Mouse (Mus musculus) MEL (cell line): ENCODE results near the gene 4930404N11Rik.

Experiments used
- CTCF ChIP-seq, 3 experiments: IDR thresholded peaks in 2 of 3; conservative IDR thresholded peaks in 1 of 3; 2 replicates each; pipeline ENCODE4 v1.5.1; 2011 to 2012; ENCODE audit warnings: low read length in 3 of 3, low read depth in 2 of 3, mild to moderate bottlenecking in 2 of 3, improper control_type of control experiment in 1 of 3, inconsistent platforms in 1 of 3, mixed read lengths in 1 of 3, moderate library complexity in 1 of 3; ENCODE audit not compliant: control insufficient read depth in 1 of 3, insufficient read depth in 1 of 3, poor library complexity in 1 of 3, severe bottlenecking in 1 of 3
- E2F4 ChIP-seq: IDR thresholded peaks from 2 replicates; pipeline ENCODE4 v1.6.1; 2011; ENCODE audit warnings: low read depth, low read length, improper control_type of control experiment, borderline replicate concordance
- ELF1 ChIP-seq: IDR thresholded peaks from 2 replicates; pipeline ENCODE4 v1.6.1; 2014; ENCODE audit warnings: low read depth, mild to moderate bottlenecking, inconsistent platforms, low read length, improper control_type of control experiment, moderate library complexity
- EP300 ChIP-seq, 2 experiments: IDR thresholded peaks; 2 replicates each; pipeline ENCODE4 v1.6.1; 2011; ENCODE audit warnings: improper control_type of control experiment in 2 of 2, low read length in 2 of 2, low read depth in 1 of 2, mild to moderate bottlenecking in 1 of 2
- GABPA ChIP-seq: IDR thresholded peaks from 2 replicates; pipeline ENCODE4 v1.6.1; 2012; ENCODE audit warnings: low read depth, mild to moderate bottlenecking, inconsistent platforms, low read length, improper control_type of control experiment, moderate library complexity
- GATA1 ChIP-seq: IDR thresholded peaks from 2 replicates; pipeline ENCODE4 v1.6.1; 2011; ENCODE audit warnings: low read depth, low read length, improper control_type of control experiment
- JUND ChIP-seq: IDR thresholded peaks from 2 replicates; pipeline ENCODE4 v1.6.1; 2011; ENCODE audit warnings: low read depth, mild to moderate bottlenecking, improper control_type of control experiment, low read length
- POLR2A ChIP-seq, 2 experiments: IDR thresholded peaks; 2 replicates each; pipeline ENCODE4 v1.6.1; 2011 to 2012; ENCODE audit warnings: low read length in 2 of 2, mild to moderate bottlenecking in 2 of 2, control low read depth in 1 of 2, improper control_type of control experiment in 1 of 2, low read depth in 1 of 2, moderate library complexity in 1 of 2; ENCODE audit not compliant: control insufficient read depth in 1 of 2, insufficient read depth in 1 of 2, poor library complexity in 1 of 2
- SMC3 ChIP-seq: IDR thresholded peaks from 2 replicates; pipeline ENCODE4 v1.6.1; 2011; ENCODE audit warnings: low read depth, low read length, improper control_type of control experiment
- TAL1 ChIP-seq: IDR thresholded peaks from 2 replicates; pipeline ENCODE4 v1.6.1; 2012; ENCODE audit warnings: mild to moderate bottlenecking, inconsistent platforms, low read length, moderate library complexity, mixed read lengths
- USF1 ChIP-seq: IDR thresholded peaks from 2 replicates; pipeline ENCODE4 v1.6.1; 2014; ENCODE audit warnings: low read depth, mild to moderate bottlenecking, inconsistent platforms, low read length, improper control_type of control experiment, moderate library complexity
- ZC3H11A ChIP-seq: IDR thresholded peaks from 2 replicates; pipeline ENCODE4 v1.6.1; 2012; ENCODE audit warnings: low read depth, mild to moderate bottlenecking, inconsistent platforms, low read length, improper control_type of control experiment
- ZNF384 ChIP-seq: IDR thresholded peaks from 2 replicates; pipeline ENCODE4 v1.6.1; 2012; ENCODE audit warnings: low read depth, mild to moderate bottlenecking, inconsistent platforms, low read length, improper control_type of control experiment

- TF ChIP-seq TAL1 (peak; percentile 100), EP300 (IDR thresholded peaks at IDR 0.05; ENCODE audit: low read depth in 1 of 2, low read length in 2 of 2) (peak; percentile 97 to 99), GATA1 (peak; percentile 98), ZNF384 (peak; percentile 97), USF1 (peak; percentile 67), JUND (no peak; the same call in 1 of the 2 replicates), SMC3 (no peak; the same call in 1 of the 2 replicates), E2F4 (0 out of 2 replicates have a peak, but pooled peaks have one; percentile 50), POLR2A (IDR thresholded peaks at IDR 0.05; ENCODE audit: control insufficient read depth in 1 of 2, insufficient read depth in 1 of 2, low read depth in 1 of 2, low read length in 2 of 2, poor library complexity in 1 of 2) (peak in 1 of 2 experiments; percentile 41; a peak in 1 of 4 replicates), ELF1 (0 out of 2 replicates have a peak, but pooled peaks have one; percentile 50), GABPA (peak; percentile 63; the same call in 1 of the 2 replicates), CTCF (IDR thresholded peaks at IDR 0.05 in 2 of 3, conservative IDR thresholded peaks at IDR 0.05 in 1 of 3; ENCODE audit: control insufficient read depth in 1 of 3, insufficient read depth in 1 of 3, low read depth in 2 of 3, low read length in 3 of 3, poor library complexity in 1 of 3, severe bottlenecking in 1 of 3) (no peak), ZC3H11A (no peak)
Measured at GRCm38 (mm10) chr10:81382039-81382438, 16.4 kb upstream of the 4930404N11Rik start.
